Mouse (Mus musculus) lung, embryonic 16.5 days (tissue): ENCODE data around the gene Parp1. TPM values are rescaled to one million over a fixed set of nuclear protein-coding genes. Genes with fewer than 3 reads are reported as not detected.

Experiments used
- ATAC-seq: fragments of 200-750 bp; cut with Nextera tagmentation; 2 replicates; pipeline ENCODE4 v1.8.0; 2017; ENCODE audit warnings: low read depth, mild to moderate bottlenecking, moderate library complexity
- H3K27ac ChIP-seq: fragments of 300-500 bp; sonication (generic); 2 replicates; pipeline ENCODE4 v1.5.1; 2014; ENCODE audit warnings: mild to moderate bottlenecking, control low read depth, low read length
- H3K27me3 ChIP-seq: fragments of 300-500 bp; sonication (generic); 2 replicates; pipeline ENCODE4 v1.6.1; 2014; ENCODE audit warnings: low read depth, low read length, mixed read lengths; ENCODE audit not compliant: control insufficient read depth, insufficient read depth
- H3K36me3 ChIP-seq: fragments of 300-500 bp; sonication (generic); 2 replicates; pipeline ENCODE4 v1.6.1; 2014; ENCODE audit warnings: low read length; ENCODE audit not compliant: control insufficient read depth, insufficient read depth
- H3K4me1 ChIP-seq: fragments of 300-500 bp; sonication (generic); replicated peaks from 2 replicates; pipeline ENCODE4 v1.6.1; 2014; ENCODE audit warnings: low read length, mixed read lengths; ENCODE audit not compliant: control insufficient read depth, insufficient read depth
- H3K4me2 ChIP-seq: fragments of 300-500 bp; sonication (generic); 2 replicates; pipeline ENCODE4 v1.6.1; 2014; ENCODE audit warnings: low read depth, low read length, control low read depth
- H3K4me3 ChIP-seq: fragments of 300-500 bp; sonication (generic); 2 replicates; pipeline ENCODE4 v1.5.1; 2014; ENCODE audit warnings: mild to moderate bottlenecking, low read length, control low read depth
- H3K9ac ChIP-seq: fragments of 300-500 bp; sonication (generic); 2 replicates; pipeline ENCODE4 v1.6.1; 2014; ENCODE audit warnings: low read length, control low read depth
- H3K9me3 ChIP-seq: fragments of 300-500 bp; sonication (generic); 2 replicates; pipeline ENCODE4 v1.6.1; 2016; ENCODE audit warnings: low read length; ENCODE audit not compliant: control insufficient read depth
- WGBS: fragments of 180-500 bp; shearing (Covaris S2); extraction: QIAGEN DNeasy Blood & Tissue Kit; methylation state at CpG from one replicate; pipeline ENCODE4 v1.1.7; 2014; 5-methylcytosine and 5-hydroxymethylcytosine counted together
- polyA plus RNA-seq: library from polyadenylated mRNA; unstranded; fragments of >200 nt; fragmentation: Nextera tagmentation; extraction: Ambion mirVana; gene quantifications from 2 replicates; pipeline ENCODE4 v1.2.1, GENCODE M21; 2015

Gene Parp1
- polyA plus RNA-seq, 1 experiment from 2014 or later, result 110 TPM

GRCm38 (mm10) chr1:180541251-180541650 is 27.5 kb upstream of the Parp1 start:
- H3K27ac ChIP-seq, result no peak overlapping the region; the same call in 1 of the 2 replicates
- no peaks in the 10 kb centered on the region for H3K9me3 ChIP-seq
- H3K27me3 ChIP-seq, result no peaks in the 10 kb centered on the region
- WGBS, result 47% methylated on average over 2 of the region's 2 CpGs
- no peak overlapping the region for H3K4me2 ChIP-seq
- peaks cover 3% of the 10 kb centered on the region for H3K4me1 ChIP-seq
- H3K36me3 ChIP-seq, result no peaks in the 10 kb centered on the region
- H3K4me3 ChIP-seq, result no peak overlapping the region
- no peak overlapping the region for H3K9ac ChIP-seq
- no peak for ATAC-seq

GRCm38 (mm10) chr1:180541883-180542711 is 26.6 kb upstream of the Parp1 start:
- H3K4me3 ChIP-seq, result no peak overlapping the region
- H3K4me1 ChIP-seq, result peaks cover 3% of the 10 kb centered on the region
- H3K4me2 ChIP-seq, result no peak overlapping the region
- 77% methylated on average over 15 of the region's 15 CpGs for WGBS
- H3K9ac ChIP-seq, result no peak overlapping the region
- no peaks in the 10 kb centered on the region for H3K9me3 ChIP-seq
- no peak for ATAC-seq
- no peaks in the 10 kb centered on the region for H3K36me3 ChIP-seq
- no peaks in the 10 kb centered on the region for H3K27me3 ChIP-seq
- no peak overlapping the region for H3K27ac ChIP-seq

GRCm38 (mm10) chr1:180542712-180543371 is 25.9 kb upstream of the Parp1 start:
- Histone ChIP-seq H3K9ac (no peak overlapping the region), H3K36me3 (no peaks in the 10 kb centered on the region), H3K9me3 (no peaks in the 10 kb centered on the region), H3K4me1 (peaks cover 6% of the 10 kb centered on the region), H3K27ac (no peak overlapping the region), H3K27me3 (no peaks in the 10 kb centered on the region), H3K4me2 (no peak overlapping the region), H3K4me3 (no peak overlapping the region)
- 68% methylated on average over 3 of the region's 3 CpGs for WGBS
- ATAC-seq, result no peak

- no peak overlapping the region for H3K9ac ChIP-seq
- ATAC-seq, result no peak
- H3K36me3 ChIP-seq, result no peaks in the 10 kb centered on the region
- H3K9me3 ChIP-seq, result no peaks in the 10 kb centered on the region
- WGBS, result 52% methylated on average over 4 of the region's 4 CpGs
- H3K27me3 ChIP-seq, result no peaks in the 10 kb centered on the region
- H3K4me1 ChIP-seq, result peaks cover 6% of the 10 kb centered on the region
- no peak overlapping the region for H3K27ac ChIP-seq
- no peak overlapping the region for H3K4me3 ChIP-seq
- H3K4me2 ChIP-seq, result no peak overlapping the region
Observed at GRCm38 (mm10) chr1:180545918-180546545, 22.7 kb upstream of the Parp1 start.

GRCm38 (mm10) chr1:180546798-180547750 is 21.6 kb upstream of the Parp1 start:
- H3K27ac ChIP-seq, result no peak overlapping the region
- H3K4me1 ChIP-seq, result peaks cover 3% of the 10 kb centered on the region; the same call in 1 of the 2 replicates
- H3K4me3 ChIP-seq, result no peak overlapping the region
- no peak for ATAC-seq
- H3K36me3 ChIP-seq, result no peaks in the 10 kb centered on the region
- H3K9ac ChIP-seq, result no peak overlapping the region
- no peaks in the 10 kb centered on the region for H3K27me3 ChIP-seq
- H3K9me3 ChIP-seq, result no peaks in the 10 kb centered on the region
- 49% methylated on average over 13 of the region's 13 CpGs for WGBS
- H3K4me2 ChIP-seq, result peak overlapping the region; percentile 46

GRCm38 (mm10) chr1:180547751-180548669 is 20.7 kb upstream of the Parp1 start:
- ATAC-seq, result peak; percentile 58
- peak overlapping the region; percentile 46 for H3K4me2 ChIP-seq

GRCm38 (mm10) chr1:180549539-180550308 is 19.0 kb upstream of the Parp1 start:
- Histone ChIP-seq H3K4me1 (peaks cover 3% of the 10 kb centered on the region; the same call in 1 of the 2 replicates), H3K27ac (no peak overlapping the region), H3K9me3 (no peaks in the 10 kb centered on the region), H3K36me3 (no peaks in the 10 kb centered on the region), H3K4me2 (no peak overlapping the region), H3K9ac (no peak overlapping the region), H3K4me3 (no peak overlapping the region), H3K27me3 (no peaks in the 10 kb centered on the region)
- WGBS, result 61% methylated on average over 7 of the region's 7 CpGs
- ATAC-seq, result no peak

More at GRCm38 (mm10) chr1:180547751-180548669, 20.7 kb upstream of the Parp1 start:
- no peaks in the 10 kb centered on the region for H3K36me3 ChIP-seq
- H3K9ac ChIP-seq, result no peak overlapping the region
- H3K27me3 ChIP-seq, result no peaks in the 10 kb centered on the region
- no peak overlapping the region for H3K4me3 ChIP-seq
- no peaks in the 10 kb centered on the region for H3K9me3 ChIP-seq
- WGBS, result 4% methylated on average over 16 of the region's 16 CpGs
- peaks cover 3% of the 10 kb centered on the region; the same call in 1 of the 2 replicates for H3K4me1 ChIP-seq
- H3K27ac ChIP-seq, result no peak overlapping the region
